Mouse (Mus musculus): ENCODE data around the gene Zbtb20. TPM values are rescaled to one million over a fixed set of nuclear protein-coding genes. Genes with fewer than 3 reads are reported as not detected.

Gene Zbtb20
- polyA plus RNA-seq, 1 experiment from 2014 or later: 44.6 TPM

GRCm38 (mm10) chr16:43654269-43654668, 778.6 kb downstream of the Zbtb20 start:
- WGBS: 89% methylated on average over 3 of the region's 3 CpGs
- no peak for ATAC-seq (ENCODE audit: low FRiP score, low TSS enrichment)
- H3K27ac ChIP-seq (ENCODE audit: low read length): no peak overlapping the region
- no peak overlapping the region for H3K4me2 ChIP-seq (replicated peaks; ENCODE audit: low read depth, low read length)
- H3K4me3 ChIP-seq (ENCODE audit: low read length): no peak overlapping the region
- no peak overlapping the region for H3K9ac ChIP-seq (replicated peaks; ENCODE audit: low read length)
- no peaks in the 10 kb centered on the region for H3K27me3 ChIP-seq (ENCODE audit: insufficient read depth, low read length)
- H3K36me3 ChIP-seq (ENCODE audit: insufficient read depth, low read length): no peaks in the 10 kb centered on the region
- H3K4me1 ChIP-seq (ENCODE audit: insufficient read depth, low read length): no peaks in the 10 kb centered on the region
- no peaks in the 10 kb centered on the region for H3K9me3 ChIP-seq (ENCODE audit: low read length)

- no peak for ATAC-seq (ENCODE audit: low FRiP score, low TSS enrichment)
- Histone ChIP-seq H3K4me1 (ENCODE audit: insufficient read depth, low read length) (no peaks in the 10 kb centered on the region), H3K9ac (replicated peaks; ENCODE audit: low read length) (no peak overlapping the region), H3K36me3 (ENCODE audit: insufficient read depth, low read length) (no peaks in the 10 kb centered on the region), H3K9me3 (ENCODE audit: low read length) (no peaks in the 10 kb centered on the region), H3K27me3 (ENCODE audit: insufficient read depth, low read length) (no peaks in the 10 kb centered on the region), H3K4me2 (replicated peaks; ENCODE audit: low read depth, low read length) (no peak overlapping the region), H3K27ac (ENCODE audit: low read length) (no peak overlapping the region), H3K4me3 (ENCODE audit: low read length) (no peak overlapping the region)
- 83% methylated on average over 6 of the region's 6 CpGs for WGBS
Observed at GRCm38 (mm10) chr16:43655183-43655787, 779.6 kb downstream of the Zbtb20 start.

- no peak overlapping the region for H3K4me3 ChIP-seq (ENCODE audit: low read length)
- H3K36me3 ChIP-seq (ENCODE audit: insufficient read depth, low read length): no peaks in the 10 kb centered on the region
- no peak overlapping the region for H3K27ac ChIP-seq (ENCODE audit: low read length)
- H3K9me3 ChIP-seq (ENCODE audit: low read length): no peaks in the 10 kb centered on the region
- H3K4me1 ChIP-seq (ENCODE audit: insufficient read depth, low read length): no peaks in the 10 kb centered on the region
- H3K9ac ChIP-seq (replicated peaks; ENCODE audit: low read length): no peak overlapping the region
- no peak for ATAC-seq (ENCODE audit: low FRiP score, low TSS enrichment)
- no peak overlapping the region for H3K4me2 ChIP-seq (replicated peaks; ENCODE audit: low read depth, low read length)
- 95% methylated on average over 5 of the region's 5 CpGs for WGBS
- no peaks in the 10 kb centered on the region for H3K27me3 ChIP-seq (ENCODE audit: insufficient read depth, low read length)
Observed at GRCm38 (mm10) chr16:43661576-43661975, 785.9 kb downstream of the Zbtb20 start.

- Histone ChIP-seq H3K27me3 (ENCODE audit: insufficient read depth, low read length) (no peaks in the 10 kb centered on the region), H3K36me3 (ENCODE audit: insufficient read depth, low read length) (no peaks in the 10 kb centered on the region), H3K4me1 (ENCODE audit: insufficient read depth, low read length) (no peaks in the 10 kb centered on the region), H3K27ac (ENCODE audit: low read length) (no peak overlapping the region), H3K4me2 (replicated peaks; ENCODE audit: low read depth, low read length) (no peak overlapping the region), H3K4me3 (ENCODE audit: low read length) (no peak overlapping the region), H3K9ac (replicated peaks; ENCODE audit: low read length) (no peak overlapping the region), H3K9me3 (ENCODE audit: low read length) (no peaks in the 10 kb centered on the region)
- WGBS: 89% methylated on average over 10 of the region's 10 CpGs
- ATAC-seq (ENCODE audit: low FRiP score, low TSS enrichment): no peak
Observed at GRCm38 (mm10) chr16:43662124-43663004, 786.7 kb downstream of the Zbtb20 start.

- H3K9ac ChIP-seq (replicated peaks; ENCODE audit: low read length): no peak within 1 kb of the TSS
- H3K36me3 ChIP-seq (ENCODE audit: insufficient read depth, low read length): no peaks in the 10 kb centered on the region
- H3K4me2 ChIP-seq (replicated peaks; ENCODE audit: low read depth, low read length): no peak within 1 kb of the TSS
- no peak for ATAC-seq (ENCODE audit: low FRiP score, low TSS enrichment)
- no peak within 1 kb of the TSS for H3K27ac ChIP-seq (ENCODE audit: low read length)
- 49% methylated on average over 7 of the region's 7 CpGs for WGBS
- no peaks in the 10 kb centered on the region for H3K27me3 ChIP-seq (ENCODE audit: insufficient read depth, low read length)
- no peaks in the 10 kb centered on the region for H3K9me3 ChIP-seq (ENCODE audit: low read length)
- no peaks in the 10 kb centered on the region for H3K4me1 ChIP-seq (ENCODE audit: insufficient read depth, low read length)
- H3K4me3 ChIP-seq (ENCODE audit: low read length): no peak within 1 kb of the TSS
Observed at GRCm38 (mm10) chr16:43663978-43664579, 788.4 kb downstream of the Zbtb20 start, which contains the start of gene Tigit. TSS of gene Tigit (minus strand) at chr16:43664146.

- ATAC-seq (ENCODE audit: low FRiP score, low TSS enrichment): no peak
Observed at GRCm38 (mm10) chr16:43664861-43665260, 789.2 kb downstream of the Zbtb20 start.

GRCm38 (mm10) chr16:43668294-43668693, 792.6 kb downstream of the Zbtb20 start:
- no peaks in the 10 kb centered on the region for H3K4me1 ChIP-seq (ENCODE audit: insufficient read depth, low read length)
- 93% methylated on average over 3 of the region's 3 CpGs for WGBS
- no peak overlapping the region for H3K4me2 ChIP-seq (replicated peaks; ENCODE audit: low read depth, low read length)
- no peak overlapping the region for H3K9ac ChIP-seq (replicated peaks; ENCODE audit: low read length)
- no peaks in the 10 kb centered on the region for H3K9me3 ChIP-seq (ENCODE audit: low read length)
- H3K36me3 ChIP-seq (ENCODE audit: insufficient read depth, low read length): no peaks in the 10 kb centered on the region
- no peak overlapping the region for H3K4me3 ChIP-seq (ENCODE audit: low read length)
- H3K27me3 ChIP-seq (ENCODE audit: insufficient read depth, low read length): no peaks in the 10 kb centered on the region
- no peak for ATAC-seq (ENCODE audit: low FRiP score, low TSS enrichment)
- no peak overlapping the region for H3K27ac ChIP-seq (ENCODE audit: low read length)

More at GRCm38 (mm10) chr16:43664861-43665260, 789.2 kb downstream of the Zbtb20 start:
- Histone ChIP-seq H3K4me2 (replicated peaks; ENCODE audit: low read depth, low read length) (no peak overlapping the region), H3K9me3 (ENCODE audit: low read length) (no peaks in the 10 kb centered on the region), H3K36me3 (ENCODE audit: insufficient read depth, low read length) (no peaks in the 10 kb centered on the region), H3K27me3 (ENCODE audit: insufficient read depth, low read length) (no peaks in the 10 kb centered on the region), H3K4me3 (ENCODE audit: low read length) (no peak overlapping the region), H3K27ac (ENCODE audit: low read length) (no peak overlapping the region), H3K9ac (replicated peaks; ENCODE audit: low read length) (no peak overlapping the region), H3K4me1 (ENCODE audit: insufficient read depth, low read length) (no peaks in the 10 kb centered on the region)

GRCm38 (mm10) chr16:43671972-43672371, 796.3 kb downstream of the Zbtb20 start:
- 100% methylated on average over 1 of the region's 1 CpGs for WGBS
- H3K36me3 ChIP-seq (ENCODE audit: insufficient read depth, low read length): no peaks in the 10 kb centered on the region

GRCm38 (mm10) chr16:43672697-43673096, 797.0 kb downstream of the Zbtb20 start:
- Histone ChIP-seq H3K9me3 (ENCODE audit: low read length) (no peaks in the 10 kb centered on the region), H3K4me2 (replicated peaks; ENCODE audit: low read depth, low read length) (no peak overlapping the region), H3K4me1 (ENCODE audit: insufficient read depth, low read length) (no peaks in the 10 kb centered on the region), H3K27me3 (ENCODE audit: insufficient read depth, low read length) (no peaks in the 10 kb centered on the region), H3K9ac (replicated peaks; ENCODE audit: low read length) (no peak overlapping the region), H3K27ac (ENCODE audit: low read length) (no peak overlapping the region), H3K36me3 (ENCODE audit: insufficient read depth, low read length) (no peaks in the 10 kb centered on the region), H3K4me3 (ENCODE audit: low read length) (no peak overlapping the region)
- no peak for ATAC-seq (ENCODE audit: low FRiP score, low TSS enrichment)

More at GRCm38 (mm10) chr16:43671972-43672371, 796.3 kb downstream of the Zbtb20 start:
- ATAC-seq (ENCODE audit: low FRiP score, low TSS enrichment): no peak
- Histone ChIP-seq H3K27ac (ENCODE audit: low read length) (no peak overlapping the region), H3K27me3 (ENCODE audit: insufficient read depth, low read length) (no peaks in the 10 kb centered on the region), H3K9me3 (ENCODE audit: low read length) (no peaks in the 10 kb centered on the region), H3K4me1 (ENCODE audit: insufficient read depth, low read length) (no peaks in the 10 kb centered on the region), H3K4me3 (ENCODE audit: low read length) (no peak overlapping the region), H3K9ac (replicated peaks; ENCODE audit: low read length) (no peak overlapping the region), H3K4me2 (replicated peaks; ENCODE audit: low read depth, low read length) (no peak overlapping the region)

- no peak for ATAC-seq (ENCODE audit: low FRiP score, low TSS enrichment)
- Histone ChIP-seq H3K36me3 (ENCODE audit: insufficient read depth, low read length) (no peaks in the 10 kb centered on the region), H3K27ac (ENCODE audit: low read length) (no peak overlapping the region), H3K27me3 (ENCODE audit: insufficient read depth, low read length) (no peaks in the 10 kb centered on the region), H3K9me3 (ENCODE audit: low read length) (no peaks in the 10 kb centered on the region), H3K4me3 (ENCODE audit: low read length) (no peak overlapping the region), H3K4me2 (replicated peaks; ENCODE audit: low read depth, low read length) (no peak overlapping the region), H3K4me1 (ENCODE audit: insufficient read depth, low read length) (no peaks in the 10 kb centered on the region), H3K9ac (replicated peaks; ENCODE audit: low read length) (no peak overlapping the region)
- WGBS: 51% methylated on average over 3 of the region's 3 CpGs
Observed at GRCm38 (mm10) chr16:43674400-43674799, 798.7 kb downstream of the Zbtb20 start.
